Mouse (Mus musculus) hindbrain, embryonic 11.5 days (tissue): ENCODE results near the gene Smndc1. TPM values are rescaled to one million over a fixed set of nuclear protein-coding genes. Genes with fewer than 3 reads are reported as not detected.

Experiments
- ATAC-seq: fragments of 200-750 bp; cut with Nextera tagmentation; 2 replicates; pipeline ENCODE4 v1.8.0; 2017; ENCODE audit warnings: mild to moderate bottlenecking, moderate TSS enrichment, moderate library complexity; ENCODE audit not compliant: low FRiP score
- DNase-seq: peaks from one replicate; pipeline ENCODE4 v3.0.0-alpha.2; 2015; ENCODE audit warnings: low spot score
- H3K27ac ChIP-seq: fragments of 300-500 bp; sonication (generic); 2 replicates; pipeline ENCODE4 v1.5.1; 2014; ENCODE audit warnings: mild to moderate bottlenecking, low read depth, low read length
- H3K27me3 ChIP-seq: fragments of 300-500 bp; sonication (generic); 2 replicates; pipeline ENCODE4 v1.6.1; 2014; ENCODE audit warnings: mild to moderate bottlenecking, low read length, moderate library complexity, mixed read lengths; ENCODE audit not compliant: control insufficient read depth, insufficient read depth
- H3K36me3 ChIP-seq: fragments of 300-500 bp; sonication (generic); 2 replicates; pipeline ENCODE4 v1.6.1; 2014; ENCODE audit warnings: mild to moderate bottlenecking, low read length, moderate library complexity, mixed read lengths; ENCODE audit not compliant: control insufficient read depth, insufficient read depth
- H3K4me1 ChIP-seq: fragments of 300-500 bp; sonication (generic); replicated peaks from 2 replicates; pipeline ENCODE4 v1.6.1; 2014; ENCODE audit warnings: low read length, mixed read lengths; ENCODE audit not compliant: control insufficient read depth, insufficient read depth
- H3K4me2 ChIP-seq: fragments of 300-500 bp; sonication (generic); replicated peaks from 2 replicates; pipeline ENCODE4 v1.6.1; 2014; ENCODE audit warnings: mild to moderate bottlenecking, low read depth, low read length
- H3K4me3 ChIP-seq: fragments of 300-500 bp; sonication (generic); 2 replicates; pipeline ENCODE4 v1.5.1; 2014; ENCODE audit warnings: low read depth, low read length
- H3K9ac ChIP-seq: fragments of 300-500 bp; sonication (generic); 2 replicates; pipeline ENCODE4 v1.6.1; 2014; ENCODE audit warnings: low read depth, low read length
- H3K9me3 ChIP-seq: fragments of 300-500 bp; sonication (generic); 2 replicates; pipeline ENCODE4 v1.6.1; 2016; ENCODE audit warnings: low read length; ENCODE audit not compliant: control insufficient read depth
- WGBS: fragments of 180-500 bp; shearing (Covaris S2); extraction: QIAGEN DNeasy Blood & Tissue Kit; methylation state at CpG from one replicate; pipeline ENCODE4 v1.1.7; 2014; 5-methylcytosine and 5-hydroxymethylcytosine counted together
- polyA plus RNA-seq: library from polyadenylated mRNA; unstranded; fragments of >200 nt; fragmentation: Nextera tagmentation; extraction: Ambion mirVana; gene quantifications from 2 replicates; pipeline ENCODE4 v1.2.1, GENCODE M21; 2014

Smndc1 gene
- polyA plus RNA-seq, 1 experiment from 2014 or later = 51.5 TPM

- no peak overlapping the region for H3K4me3 ChIP-seq
- H3K36me3 ChIP-seq = no peaks in the 10 kb centered on the region
- 0 out of 2 replicates have a peak, but pooled peaks cover 3% of the 10 kb centered on the region for H3K4me1 ChIP-seq
- H3K27ac ChIP-seq = no peak overlapping the region
- ATAC-seq (no peak), DNase-seq (no peak)
- H3K27me3 ChIP-seq = peaks cover 3% of the 10 kb centered on the region; the same call in 1 of the 2 replicates
- no peak overlapping the region for H3K9ac ChIP-seq
- H3K9me3 ChIP-seq = no peaks in the 10 kb centered on the region
- 70% methylated on average over 7 of the region's 7 CpGs for WGBS
- H3K4me2 ChIP-seq = no peak overlapping the region
These were observed 37.0 kb upstream of the Smndc1 start for GRCm38 (mm10) chr19:53427346-53427745.

- ATAC-seq (no peak), DNase-seq (no peak)
- Histone ChIP-seq H3K4me1 (0 out of 2 replicates have a peak, but pooled peaks cover 3% of the 10 kb centered on the region), H3K36me3 (no peaks in the 10 kb centered on the region), H3K4me2 (no peak overlapping the region), H3K9ac (no peak overlapping the region), H3K27me3 (peaks cover 3% of the 10 kb centered on the region; the same call in 1 of the 2 replicates), H3K4me3 (no peak overlapping the region), H3K9me3 (no peaks in the 10 kb centered on the region), H3K27ac (no peak overlapping the region)
- WGBS = 87% methylated on average over 8 of the region's 8 CpGs
These were observed 35.4 kb upstream of the Smndc1 start for GRCm38 (mm10) chr19:53425824-53426223.

GRCm38 (mm10) chr19:53424629-53425028 lies 34.3 kb upstream of the Smndc1 start:
- H3K27me3 ChIP-seq = peaks cover 3% of the 10 kb centered on the region; the same call in 1 of the 2 replicates
- ATAC-seq = no peak
- no peaks in the 10 kb centered on the region for H3K36me3 ChIP-seq
- H3K9ac ChIP-seq = no peak overlapping the region
- H3K4me3 ChIP-seq = no peak overlapping the region
- WGBS = 63% methylated on average over 18 of the region's 18 CpGs
- DNase-seq = no peak
- H3K27ac ChIP-seq = no peak overlapping the region
- H3K4me1 ChIP-seq = no peaks in the 10 kb centered on the region
- H3K4me2 ChIP-seq = no peak overlapping the region
- no peaks in the 10 kb centered on the region for H3K9me3 ChIP-seq

- no peaks in the 10 kb centered on the region for H3K4me1 ChIP-seq
- no peak overlapping the region for H3K27ac ChIP-seq
- ATAC-seq = no peak
- WGBS = 58% methylated on average over 17 of the region's 17 CpGs
- DNase-seq = no peak
- no peak overlapping the region for H3K9ac ChIP-seq
- H3K4me3 ChIP-seq = no peak overlapping the region
- H3K9me3 ChIP-seq = no peaks in the 10 kb centered on the region
- no peaks in the 10 kb centered on the region for H3K36me3 ChIP-seq
- no peak overlapping the region for H3K4me2 ChIP-seq
- peaks cover 3% of the 10 kb centered on the region; the same call in 1 of the 2 replicates for H3K27me3 ChIP-seq
These were observed 33.6 kb upstream of the Smndc1 start for GRCm38 (mm10) chr19:53423816-53424465.

GRCm38 (mm10) chr19:53423341-53423753 lies 33.0 kb upstream of the Smndc1 start:
- Histone ChIP-seq H3K9me3 (no peaks in the 10 kb centered on the region), H3K27me3 (peaks cover 3% of the 10 kb centered on the region; the same call in 1 of the 2 replicates), H3K4me3 (no peak overlapping the region), H3K4me1 (no peaks in the 10 kb centered on the region), H3K36me3 (no peaks in the 10 kb centered on the region), H3K27ac (no peak overlapping the region), H3K9ac (no peak overlapping the region), H3K4me2 (no peak overlapping the region)
- 25% methylated on average over 19 of the region's 19 CpGs for WGBS
- DNase-seq (no peak), ATAC-seq (no peak)

GRCm38 (mm10) chr19:53422358-53423308 lies 32.3 kb upstream of the Smndc1 start:
- no peak overlapping the region for H3K4me2 ChIP-seq
- H3K27me3 ChIP-seq = peaks cover 3% of the 10 kb centered on the region; the same call in 1 of the 2 replicates
- no peak overlapping the region for H3K4me3 ChIP-seq
- DNase-seq = no peak
- WGBS = 70% methylated on average over 16 of the region's 18 CpGs
- H3K4me1 ChIP-seq = no peaks in the 10 kb centered on the region
- no peak overlapping the region for H3K9ac ChIP-seq
- H3K9me3 ChIP-seq = no peaks in the 10 kb centered on the region
- H3K27ac ChIP-seq = no peak overlapping the region
- ATAC-seq = no peak
- H3K36me3 ChIP-seq = no peaks in the 10 kb centered on the region

- WGBS = 0% methylated on average over 6 of the region's 6 CpGs
- H3K4me3 ChIP-seq = peak overlapping the region; percentile 8; the same call in 1 of the 2 replicates
- ATAC-seq = peak; percentile 61
- H3K9me3 ChIP-seq = no peaks in the 10 kb centered on the region
- no peak overlapping the region for H3K9ac ChIP-seq
- no peak overlapping the region for H3K27ac ChIP-seq
- no peaks in the 10 kb centered on the region for H3K4me1 ChIP-seq
- H3K4me2 ChIP-seq = peak overlapping the region; percentile 58
- no peak for DNase-seq
- H3K27me3 ChIP-seq = peaks cover 3% of the 10 kb centered on the region; the same call in 1 of the 2 replicates
- H3K36me3 ChIP-seq = no peaks in the 10 kb centered on the region
These were observed 31.3 kb upstream of the Smndc1 start for GRCm38 (mm10) chr19:53421583-53422188.

- ATAC-seq (peak; percentile 95), DNase-seq (peak; percentile 81)
- Histone ChIP-seq H3K27me3 (peaks cover 3% of the 10 kb centered on the region; the same call in 1 of the 2 replicates), H3K36me3 (no peaks in the 10 kb centered on the region), H3K9ac (peak overlapping the region; percentile 38; the same call in 1 of the 2 replicates), H3K4me2 (peak overlapping the region; percentile 58), H3K4me1 (no peaks in the 10 kb centered on the region), H3K9me3 (no peaks in the 10 kb centered on the region), H3K4me3 (peak overlapping the region; percentile 29), H3K27ac (0 out of 2 replicates have a peak overlapping the region, but pooled peaks have one; percentile 12)
- WGBS = 1% methylated on average over 19 of the region's 19 CpGs
These were observed 30.7 kb upstream of the Smndc1 start for GRCm38 (mm10) chr19:53420924-53421582.
